Mouse (Mus musculus) G1E (cell line): ENCODE measurements at regions not wholly inside any gene's neighbourhood (a gene's known extent, or its start where the extent isn't known, plus 50 kb on each side); places are given as distances from the start of the nearest gene placed in this dataset.

Experiments
- ATAC-seq: 2 replicates; pipeline ENCODE4 v1.8.0; 2016; ENCODE audit warnings: mild to moderate bottlenecking; ENCODE audit not compliant: insufficient number of reproducible peaks, poor library complexity, low FRiP score, severe bottlenecking; ENCODE audit errors: extremely low read depth
- DNase-seq: peaks from one replicate; pipeline ENCODE4 v3.0.0; 2012; ENCODE audit warnings: low spot score
- H3K27me3 ChIP-seq: 2 replicates; pipeline ENCODE4 v1.6.1; 2012; ENCODE audit warnings: mild to moderate bottlenecking, low read length, inconsistent platforms; ENCODE audit not compliant: insufficient read depth
- H3K36me3 ChIP-seq: replicated peaks from 2 replicates; pipeline ENCODE3; 2012; ENCODE audit warnings: mild to moderate bottlenecking, inconsistent platforms
- H3K4me1 ChIP-seq: 2 replicates; pipeline ENCODE4 v1.6.1; 2012; ENCODE audit warnings: low read depth, low read length, inconsistent platforms, mixed read lengths; ENCODE audit not compliant: insufficient read depth
- H3K4me3 ChIP-seq: 2 replicates; pipeline ENCODE4 v1.5.1; 2012; ENCODE audit warnings: low read depth, mild to moderate bottlenecking, inconsistent platforms, low read length, moderate library complexity, mixed read lengths
- H3K9me3 ChIP-seq: replicated peaks from 2 replicates; pipeline ENCODE4 v1.6.1; 2012; ENCODE audit warnings: inconsistent platforms
- CTCF ChIP-seq: IDR thresholded peaks from 2 replicates; pipeline ENCODE4 v1.5.1; 2012; ENCODE audit warnings: low read depth, low read length, inconsistent platforms, mixed read lengths
- GATA1 ChIP-seq: IDR thresholded peaks from 2 replicates; pipeline ENCODE4 v1.6.1; 2012; ENCODE audit warnings: borderline replicate concordance, low read length, inconsistent platforms, mixed read lengths
- GATA2 ChIP-seq: IDR thresholded peaks from 2 replicates; pipeline ENCODE4 v1.6.1; 2012; ENCODE audit warnings: low read depth, low read length, inconsistent platforms, borderline replicate concordance
- POLR2AphosphoS5 ChIP-seq: IDR thresholded peaks from 2 replicates; pipeline ENCODE4 v1.6.1; 2012; ENCODE audit warnings: low read depth, low read length, inconsistent platforms; ENCODE audit not compliant: insufficient replicate concordance
- TAL1 ChIP-seq: conservative IDR thresholded peaks from 2 replicates; pipeline ENCODE4 v1.6.1; 2012; ENCODE audit warnings: low read depth, low read length, inconsistent platforms, mixed read lengths

DNA sequence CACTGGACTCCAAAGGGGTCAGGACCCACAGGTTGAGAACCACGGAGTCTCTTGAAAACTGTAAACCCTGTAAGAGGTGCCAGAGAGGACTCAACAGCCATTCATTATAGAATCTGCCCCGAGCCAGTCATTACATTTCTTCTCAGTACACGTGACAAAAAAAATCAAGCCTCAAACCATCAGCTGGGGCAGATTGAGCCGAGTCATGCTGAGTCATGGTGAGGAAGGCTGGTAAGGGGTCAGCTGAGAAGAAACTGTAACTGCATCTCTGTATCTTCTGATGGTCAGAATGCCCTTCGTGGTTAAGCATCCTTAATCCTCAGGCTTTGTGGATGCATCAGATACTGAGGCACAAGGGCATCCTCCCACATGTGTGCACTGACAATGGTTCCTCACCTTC lies 207.2 kb upstream of the Prok2 start:
- Histone ChIP-seq H3K27me3 (no peaks in the 10 kb centered on the region), H3K36me3 (no peaks in the 10 kb centered on the region), H3K4me1 (no peaks in the 10 kb centered on the region), H3K4me3 (no peak overlapping the region), H3K9me3 (peaks cover 64% of the 10 kb centered on the region)
- DNase-seq (no peak), ATAC-seq (no peak)
- no peak for TF ChIP-seq GATA1
- TF ChIP-seq GATA2 = no peak
- no peak for TF ChIP-seq TAL1
- no peak for TF ChIP-seq POLR2AphosphoS5
- no peak for TF ChIP-seq CTCF

DNA sequence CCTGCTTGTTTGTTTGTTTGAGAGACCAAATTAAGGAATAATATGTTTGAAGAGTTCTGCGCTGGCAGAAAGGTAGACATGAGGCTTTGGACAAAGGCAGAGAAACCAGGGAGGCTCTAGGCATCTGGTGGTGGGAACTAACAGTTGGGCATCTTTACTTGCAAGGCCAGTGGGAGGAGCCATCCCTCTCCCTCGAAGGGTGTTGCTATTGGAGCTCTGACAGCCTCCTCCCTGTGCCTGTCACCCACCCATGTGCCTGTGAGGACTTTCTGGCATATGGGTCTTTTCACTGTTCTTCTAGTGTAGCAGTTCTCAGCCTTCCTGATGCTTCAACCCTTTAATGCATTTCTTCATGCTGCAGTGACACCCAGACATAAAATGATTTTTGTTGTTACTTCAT lies 206.7 kb upstream of the Prok2 start:
- Histone ChIP-seq H3K4me3 (no peak overlapping the region), H3K36me3 (no peaks in the 10 kb centered on the region), H3K27me3 (no peaks in the 10 kb centered on the region), H3K9me3 (peaks cover 64% of the 10 kb centered on the region), H3K4me1 (no peaks in the 10 kb centered on the region)
- DNase-seq (no peak), ATAC-seq (no peak)
- TF ChIP-seq GATA2 (no peak), GATA1 (no peak), CTCF (no peak), POLR2AphosphoS5 (no peak), TAL1 (no peak)

DNA sequence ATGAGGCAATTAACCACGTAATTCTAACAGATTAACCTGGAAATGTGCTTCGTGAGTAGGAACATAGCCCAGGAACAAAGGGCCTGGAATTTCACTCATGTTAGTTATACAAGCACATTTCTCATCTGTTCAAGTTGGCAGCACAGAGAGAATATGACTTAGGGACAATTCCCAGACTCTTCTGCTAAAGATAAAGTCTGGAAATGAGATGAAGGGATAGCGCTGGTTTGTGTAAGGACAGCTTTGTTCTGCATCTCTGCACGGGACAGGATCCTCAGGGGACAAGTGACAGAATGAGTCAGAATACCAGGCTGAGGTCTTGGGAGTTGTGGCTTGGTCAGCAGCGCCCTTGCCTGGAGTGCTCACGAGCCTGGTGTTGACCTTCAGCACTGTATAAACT lies 206.2 kb upstream of the Prok2 start:
- ATAC-seq = no peak
- no peak overlapping the region for H3K4me3 ChIP-seq
- no peaks in the 10 kb centered on the region for H3K4me1 ChIP-seq
- DNase-seq = no peak
- no peaks in the 10 kb centered on the region for H3K27me3 ChIP-seq
- H3K9me3 ChIP-seq = peaks cover 65% of the 10 kb centered on the region
- no peaks in the 10 kb centered on the region for H3K36me3 ChIP-seq
- no peak for TF ChIP-seq GATA1
- no peak for TF ChIP-seq TAL1

DNA sequence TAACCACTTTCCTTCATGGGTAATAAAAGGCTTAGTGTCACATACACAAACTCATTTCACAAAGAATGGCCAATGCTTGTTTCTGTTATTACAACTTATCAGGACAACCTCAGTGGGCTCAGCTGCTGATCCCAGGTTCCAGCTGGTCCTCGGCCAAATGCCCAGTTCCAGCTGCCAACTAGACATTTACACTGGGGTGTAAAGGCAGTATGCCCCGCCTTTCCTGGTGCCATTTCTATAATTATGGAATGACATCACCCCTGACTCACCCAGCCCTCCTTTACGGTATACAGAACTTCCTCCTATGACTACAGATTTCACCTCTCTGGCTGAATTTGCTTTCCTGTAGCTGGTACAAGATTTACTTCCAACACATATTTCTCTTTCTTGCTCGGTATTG lies 205.4 kb upstream of the Prok2 start:
- Histone ChIP-seq H3K4me3 (no peak overlapping the region), H3K27me3 (no peaks in the 10 kb centered on the region), H3K9me3 (peaks cover 70% of the 10 kb centered on the region), H3K4me1 (no peaks in the 10 kb centered on the region), H3K36me3 (no peaks in the 10 kb centered on the region)
- no peak for DNase-seq
- ATAC-seq = no peak
- TF ChIP-seq CTCF (no peak), GATA1 (no peak), TAL1 (no peak), POLR2AphosphoS5 (no peak), GATA2 (no peak)

DNA sequence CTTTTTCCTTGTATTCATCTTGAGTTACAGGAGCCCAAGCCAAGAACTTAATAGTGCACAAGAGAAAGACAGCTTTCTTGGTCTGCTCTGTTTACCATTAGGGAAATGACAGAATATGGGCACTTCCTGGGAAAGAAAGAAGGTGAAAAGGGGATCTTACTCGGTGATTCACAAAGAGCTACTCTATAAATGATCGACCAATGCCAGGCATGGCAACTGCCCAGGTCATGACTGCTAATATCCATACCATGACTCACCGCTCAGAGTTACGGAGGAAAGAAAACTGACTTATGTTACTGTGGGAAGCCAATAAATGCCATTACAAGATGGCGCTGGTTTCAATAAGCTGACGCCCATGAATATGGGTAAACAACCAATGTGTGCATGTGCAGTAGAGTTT lies 204.1 kb upstream of the Prok2 start:
- no peak for TF ChIP-seq GATA2
- no peak for TF ChIP-seq GATA1
- no peak for TF ChIP-seq CTCF
- TF ChIP-seq TAL1 = no peak
- TF ChIP-seq POLR2AphosphoS5 = no peak
- H3K27me3 ChIP-seq = no peaks in the 10 kb centered on the region

DNA sequence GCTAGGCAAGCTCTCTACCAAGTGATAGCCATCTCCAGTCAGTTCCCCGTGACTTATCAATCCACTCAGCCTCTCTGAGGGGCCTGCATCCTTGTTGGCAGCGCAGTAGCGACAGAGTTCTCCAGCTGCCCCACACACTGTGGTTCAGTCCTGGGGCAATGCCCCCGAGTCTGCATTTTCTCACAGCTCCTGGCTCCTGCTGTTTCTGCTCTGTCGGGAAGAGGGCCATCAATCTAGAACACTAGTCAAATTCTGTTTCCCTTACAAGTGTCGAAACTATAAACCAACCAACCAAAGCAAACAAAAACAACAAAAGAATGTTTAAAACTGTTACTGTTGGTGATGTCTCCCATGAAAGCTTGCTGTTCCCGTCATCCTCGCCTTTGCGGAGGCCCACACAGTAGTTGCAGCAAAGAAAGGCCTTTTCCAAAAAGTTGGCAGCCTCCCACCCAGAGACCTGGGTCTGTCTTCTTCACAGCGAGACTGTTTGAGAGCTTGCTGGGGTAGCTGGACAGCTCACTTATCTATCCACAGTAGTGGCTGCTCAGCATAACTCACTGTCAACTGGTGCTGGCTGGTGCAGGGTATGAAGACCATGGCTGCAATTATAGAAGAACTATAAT lies 201.9 kb upstream of the Prok2 start:
- no peaks in the 10 kb centered on the region for H3K36me3 ChIP-seq
- H3K4me3 ChIP-seq = no peak overlapping the region
- peaks cover 74% of the 10 kb centered on the region for H3K9me3 ChIP-seq
- no peaks in the 10 kb centered on the region for H3K27me3 ChIP-seq
- DNase-seq (no peak), ATAC-seq (no peak)
- no peaks in the 10 kb centered on the region for H3K4me1 ChIP-seq
- no peak for TF ChIP-seq GATA1
- TF ChIP-seq POLR2AphosphoS5 = no peak
- no peak for TF ChIP-seq CTCF
- no peak for TF ChIP-seq GATA2
- TF ChIP-seq TAL1 = no peak

More for the DNA sequence above, 204.1 kb upstream of the Prok2 start:
- Histone ChIP-seq H3K4me1 (no peaks in the 10 kb centered on the region), H3K9me3 (peaks cover 75% of the 10 kb centered on the region), H3K4me3 (no peak overlapping the region), H3K36me3 (no peaks in the 10 kb centered on the region)
- ATAC-seq = no peak
- no peak for DNase-seq

DNA sequence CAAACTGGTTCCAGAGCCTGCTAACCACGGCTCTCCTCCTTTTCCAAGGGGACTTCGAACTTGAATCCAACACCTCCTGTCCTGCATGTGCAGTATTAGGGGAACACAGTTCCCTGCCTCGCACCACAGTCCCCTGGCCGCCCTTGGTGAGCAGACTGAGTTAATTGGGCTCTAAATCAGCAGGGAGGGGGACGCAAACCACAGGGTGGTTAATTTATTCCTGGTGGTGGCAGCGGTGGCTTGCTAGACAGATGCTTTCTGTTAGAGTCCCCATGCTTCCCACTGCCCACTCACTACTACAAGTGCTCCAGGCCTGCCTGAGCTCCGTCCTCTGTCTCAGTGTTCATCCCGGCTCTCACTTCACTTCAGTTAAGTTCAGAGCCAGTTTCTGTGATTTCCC lies 198.0 kb upstream of the Prok2 start:
- peaks cover 74% of the 10 kb centered on the region for H3K9me3 ChIP-seq
- H3K4me3 ChIP-seq = no peak overlapping the region
- H3K4me1 ChIP-seq = no peaks in the 10 kb centered on the region
- H3K36me3 ChIP-seq = no peaks in the 10 kb centered on the region
- TF ChIP-seq GATA1 = no peak
- no peak for TF ChIP-seq TAL1
- TF ChIP-seq CTCF = no peak
- no peak for TF ChIP-seq GATA2
- TF ChIP-seq POLR2AphosphoS5 = no peak
- DNase-seq = no peak
- ATAC-seq = no peak
- H3K27me3 ChIP-seq = no peaks in the 10 kb centered on the region
